Mouse (Mus musculus) CH12.LX (cell line): ENCODE measurements around the gene Card10.

Source experiments
- MEF2A ChIP-seq: IDR thresholded peaks from 2 replicates; pipeline ENCODE4 v1.6.1; 2014; ENCODE audit warnings: low read depth, mild to moderate bottlenecking, inconsistent platforms, low read length, improper control_type of control experiment, borderline replicate concordance
- SMC3 ChIP-seq: IDR thresholded peaks from 2 replicates; pipeline ENCODE4 v1.6.1; 2011; ENCODE audit warnings: low read depth, low read length, improper control_type of control experiment

DNA sequence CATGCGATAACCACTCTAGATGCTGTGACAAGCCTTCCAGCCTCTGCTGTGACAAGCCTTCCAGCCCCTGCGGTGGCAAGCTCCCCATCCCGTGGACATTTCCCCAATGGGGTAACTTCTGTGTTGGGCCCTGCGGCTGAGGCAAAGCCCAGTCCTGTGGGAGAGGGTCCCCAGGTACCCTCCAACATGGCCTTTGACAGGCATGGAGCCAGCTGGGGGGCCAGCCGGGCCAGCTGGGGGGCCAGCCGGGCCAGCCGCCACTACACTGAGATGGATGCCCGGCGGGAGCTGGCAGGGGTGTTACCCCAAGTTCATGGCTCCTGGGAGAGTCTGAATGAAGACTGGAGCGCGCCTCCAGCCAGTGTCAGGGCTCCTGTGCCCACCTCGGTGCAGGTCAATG, 46.6 kb upstream of the Card10 start:
- TF ChIP-seq MEF2A (no peak), SMC3 (no peak)
